Mouse (Mus musculus) stomach, postnatal 0 days (tissue): ENCODE results near the gene Cdc42bpg.

Source experiments
- CTCF ChIP-seq: IDR thresholded peaks from 2 replicates; pipeline ENCODE4 v1.5.1; 2016; ENCODE audit warnings: antibody characterized with exemption, low read depth, mild to moderate bottlenecking, moderate library complexity
- EP300 ChIP-seq: optimal IDR thresholded peaks from 2 replicates; pipeline ENCODE3; 2016; ENCODE audit warnings: antibody characterized with exemption

DNA sequence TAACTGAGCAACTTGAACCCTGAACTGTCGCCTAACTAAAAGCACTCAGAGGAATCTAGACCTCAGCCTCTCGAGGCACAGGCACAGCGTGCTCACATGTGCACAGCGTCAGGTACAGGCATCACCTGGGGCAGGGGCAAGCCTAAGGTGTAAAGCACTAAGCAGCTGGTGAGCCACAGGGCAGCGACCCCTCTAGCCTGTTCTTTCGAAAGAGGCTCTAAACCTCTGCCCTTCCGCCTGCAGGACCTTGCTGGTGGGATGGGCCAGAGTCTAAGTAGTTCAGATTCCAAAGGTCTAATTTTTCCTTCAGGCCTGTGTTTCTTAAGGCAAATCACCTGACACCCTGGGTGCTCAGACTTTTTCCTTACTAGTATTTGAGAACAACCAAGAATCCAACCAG, 34.2 kb upstream of the Cdc42bpg start:
- TF ChIP-seq CTCF (no peak), EP300 (no peak)
